Mouse (Mus musculus) neural tube, embryonic 15.5 days (tissue): ENCODE measurements around the gene H1fx. TPM values are rescaled to one million over a fixed set of nuclear protein-coding genes. Genes with fewer than 3 reads are reported as not detected.

Source experiments
- ATAC-seq: fragments of 200-750 bp; cut with Nextera tagmentation; 2 replicates; pipeline ENCODE4 v1.8.0; 2017; ENCODE audit warnings: mild to moderate bottlenecking, moderate TSS enrichment, moderate library complexity; ENCODE audit not compliant: low FRiP score
- H3K27ac ChIP-seq: fragments of 300-500 bp; sonication (generic); replicated peaks from 2 replicates; pipeline ENCODE4 v1.5.1; 2015; ENCODE audit warnings: mild to moderate bottlenecking, inconsistent platforms
- H3K27me3 ChIP-seq: fragments of 300-500 bp; sonication (generic); replicated peaks from 2 replicates; pipeline ENCODE4 v1.6.1; 2015; ENCODE audit warnings: inconsistent platforms
- H3K36me3 ChIP-seq: fragments of 300-500 bp; sonication (generic); 2 replicates; pipeline ENCODE4 v1.6.1; 2015; ENCODE audit warnings: inconsistent platforms
- H3K4me1 ChIP-seq: fragments of 300-500 bp; sonication (generic); 2 replicates; pipeline ENCODE4 v1.6.1; 2015; ENCODE audit warnings: inconsistent platforms
- H3K4me2 ChIP-seq: fragments of 300-500 bp; sonication (generic); 2 replicates; pipeline ENCODE4 v1.6.1; 2015; ENCODE audit warnings: inconsistent platforms, mild to moderate bottlenecking, moderate library complexity
- H3K4me3 ChIP-seq: fragments of 300-500 bp; sonication (generic); replicated peaks from 2 replicates; pipeline ENCODE4 v1.5.1; 2015; ENCODE audit warnings: mild to moderate bottlenecking, inconsistent platforms
- H3K9ac ChIP-seq: fragments of 300-500 bp; sonication (generic); replicated peaks from 2 replicates; pipeline ENCODE4 v1.6.1; 2015; ENCODE audit warnings: mild to moderate bottlenecking, inconsistent platforms
- H3K9me3 ChIP-seq: fragments of 300-500 bp; sonication (generic); replicated peaks from 2 replicates; pipeline ENCODE4 v1.6.1; 2016; ENCODE audit warnings: inconsistent platforms
- WGBS: fragments of 180-500 bp; shearing (Covaris S2); methylation state at CpG from one replicate; pipeline ENCODE4 v1.1.7; 2015; ENCODE audit warnings: mixed read lengths; 5-methylcytosine and 5-hydroxymethylcytosine counted together
- polyA plus RNA-seq: library from polyadenylated mRNA; unstranded; fragments of >200 nt; fragmentation: Nextera tagmentation; extraction: Ambion mirVana; gene quantifications from 2 replicates; pipeline ENCODE4 v1.2.1, GENCODE M21; 2015

H1fx gene
- polyA plus RNA-seq, 1 experiment from 2014 or later = 37.1 TPM

DNA sequence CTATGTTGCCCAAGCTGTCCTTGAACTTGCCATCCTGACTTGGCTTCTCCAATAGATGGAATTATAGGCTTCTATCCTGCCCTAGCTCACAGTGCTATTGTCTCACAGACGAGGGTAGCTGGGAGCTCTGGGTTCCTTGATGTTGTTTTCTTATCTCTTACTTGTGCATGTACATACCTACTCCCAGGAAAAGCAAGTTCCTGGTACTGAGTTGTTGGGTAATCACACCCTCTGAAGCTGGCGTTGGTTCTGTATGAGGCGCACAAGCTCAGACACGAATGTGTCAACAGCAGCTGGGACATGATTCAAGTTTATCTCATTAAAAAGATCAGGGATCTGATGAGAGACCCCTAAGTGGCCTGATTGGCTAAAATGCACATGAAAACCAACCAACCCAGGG lies 22.0 kb upstream of the H1fx start:
- no peak for ATAC-seq
- H3K9ac ChIP-seq = no peak overlapping the region
- H3K36me3 ChIP-seq = peaks cover 74% of the 10 kb centered on the region
- no peaks in the 10 kb centered on the region for H3K9me3 ChIP-seq
- H3K27me3 ChIP-seq = no peaks in the 10 kb centered on the region
- no peaks in the 10 kb centered on the region for H3K4me1 ChIP-seq
- no peak overlapping the region for H3K4me3 ChIP-seq
- no peak overlapping the region for H3K4me2 ChIP-seq
- WGBS = 90% methylated on average over 4 of the region's 4 CpGs
- H3K27ac ChIP-seq = no peak overlapping the region

DNA sequence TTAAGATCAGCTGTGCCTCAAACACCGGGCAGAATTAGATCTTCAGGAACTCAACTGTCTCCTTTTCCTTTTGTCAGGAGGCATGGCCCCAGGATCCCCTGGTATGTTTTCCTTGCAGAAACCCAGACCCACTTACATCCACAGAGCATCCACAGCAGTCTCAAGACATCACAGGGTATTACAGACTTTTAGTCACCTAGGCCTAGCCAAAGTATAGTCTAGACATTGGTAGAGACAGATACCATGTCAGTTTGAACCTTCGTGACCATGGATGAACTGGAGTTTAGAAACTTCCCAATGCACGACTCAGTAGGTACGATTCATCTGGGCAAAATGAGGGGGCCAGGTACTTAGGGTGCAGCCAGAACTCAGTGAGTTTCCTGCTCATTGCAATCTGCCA lies 16.9 kb upstream of the H1fx start:
- ATAC-seq = no peak

DNA sequence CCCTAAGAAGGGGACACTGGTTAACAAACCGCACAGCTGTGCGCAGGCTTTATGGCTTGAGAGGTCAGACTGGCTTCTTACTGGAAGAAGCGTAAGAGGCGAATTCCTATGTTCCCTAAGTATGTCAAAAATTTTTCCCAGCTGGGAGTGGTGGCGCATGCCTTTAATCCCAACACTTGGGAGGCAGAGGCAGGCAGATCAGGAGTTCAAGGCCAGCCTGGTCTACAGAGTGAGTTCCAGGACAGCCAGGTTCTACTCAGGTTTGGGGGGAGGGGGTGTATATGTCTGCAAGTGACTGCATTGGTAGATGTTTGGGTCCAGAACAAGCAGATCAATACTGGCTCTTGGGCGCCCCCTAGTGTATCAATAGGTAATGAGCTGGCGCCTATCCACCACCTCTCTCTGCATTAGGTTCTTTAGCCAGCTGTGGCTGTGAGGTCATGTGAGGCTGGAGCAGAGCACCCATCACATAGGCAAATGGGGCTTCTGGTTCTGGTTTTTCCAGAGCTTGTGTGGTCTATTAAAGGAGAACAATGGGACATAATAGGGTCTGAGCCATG lies 16.3 kb upstream of the H1fx start:
- H3K9me3 ChIP-seq = no peaks in the 10 kb centered on the region
- H3K4me3 ChIP-seq = no peak overlapping the region
- H3K36me3 ChIP-seq = peaks cover 37% of the 10 kb centered on the region
- ATAC-seq = peak; percentile 61
- H3K4me2 ChIP-seq = no peak overlapping the region
- H3K27me3 ChIP-seq = no peaks in the 10 kb centered on the region
- H3K4me1 ChIP-seq = peaks cover 21% of the 10 kb centered on the region
- 0 out of 2 replicates have a peak overlapping the region, but pooled peaks have one; percentile 28 for H3K27ac ChIP-seq
- WGBS = 59% methylated on average over 7 of the region's 7 CpGs
- H3K9ac ChIP-seq = no peak overlapping the region

More for the DNA sequence above, 16.9 kb upstream of the H1fx start:
- Histone ChIP-seq H3K9ac (no peak overlapping the region), H3K27ac (no peak overlapping the region), H3K4me3 (no peak overlapping the region), H3K4me2 (no peak overlapping the region), H3K27me3 (no peaks in the 10 kb centered on the region), H3K4me1 (peaks cover 16% of the 10 kb centered on the region), H3K36me3 (peaks cover 43% of the 10 kb centered on the region), H3K9me3 (no peaks in the 10 kb centered on the region)
- WGBS = 91% methylated on average over 4 of the region's 4 CpGs

DNA sequence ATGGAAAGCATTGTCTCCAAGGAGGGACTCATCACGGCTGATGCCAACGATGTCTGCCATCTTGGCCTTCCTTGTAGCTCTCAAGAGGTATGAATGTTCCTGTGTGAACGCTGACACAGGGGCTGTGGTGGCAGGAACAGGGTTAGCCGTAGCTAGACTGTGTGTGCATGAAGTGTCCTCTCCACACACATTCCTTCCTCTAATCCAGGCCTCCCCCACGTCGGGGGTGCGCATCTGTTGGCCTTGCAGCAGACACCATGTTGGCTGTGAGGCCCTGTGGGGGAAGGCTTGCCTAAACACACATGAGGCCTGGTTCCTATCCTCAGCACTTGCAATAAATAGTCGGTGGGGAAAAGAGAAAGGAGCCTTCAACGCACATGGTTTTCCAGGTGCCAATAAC lies 15.2 kb upstream of the H1fx start:
- 90% methylated on average over 9 of the region's 9 CpGs for WGBS
- Histone ChIP-seq H3K36me3 (peaks cover 25% of the 10 kb centered on the region), H3K4me1 (peaks cover 27% of the 10 kb centered on the region), H3K27ac (no peak overlapping the region), H3K9ac (no peak overlapping the region), H3K9me3 (no peaks in the 10 kb centered on the region), H3K27me3 (no peaks in the 10 kb centered on the region), H3K4me3 (no peak overlapping the region), H3K4me2 (no peak overlapping the region)
- no peak for ATAC-seq

DNA sequence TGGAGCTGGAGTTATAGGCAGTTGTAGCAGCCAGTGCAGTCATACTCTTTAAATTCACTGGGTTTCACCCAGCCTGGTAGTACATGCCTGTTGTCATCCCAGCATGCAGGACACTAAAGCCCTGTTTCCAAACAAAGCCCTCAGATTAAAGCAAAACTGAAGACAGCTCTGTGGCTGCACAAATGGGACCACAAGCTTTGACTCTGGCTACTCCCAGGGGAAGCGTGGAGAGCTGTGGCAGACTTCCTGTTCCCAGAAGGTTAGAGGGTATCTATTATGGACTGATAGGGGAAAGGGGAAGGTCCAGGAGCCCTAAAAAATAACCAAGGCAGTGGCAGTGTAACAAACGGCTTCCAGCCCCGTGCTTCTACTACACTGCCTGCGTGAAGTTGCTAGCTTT lies 14.1 kb upstream of the H1fx start:
- Histone ChIP-seq H3K4me3 (no peak overlapping the region), H3K27me3 (no peaks in the 10 kb centered on the region), H3K4me1 (peaks cover 28% of the 10 kb centered on the region), H3K36me3 (peaks cover 15% of the 10 kb centered on the region), H3K27ac (0 out of 2 replicates have a peak overlapping the region, but pooled peaks have one; percentile 9), H3K9me3 (no peaks in the 10 kb centered on the region), H3K4me2 (no peak overlapping the region), H3K9ac (no peak overlapping the region)
- ATAC-seq = no peak
- 88% methylated on average over 4 of the region's 4 CpGs for WGBS

DNA sequence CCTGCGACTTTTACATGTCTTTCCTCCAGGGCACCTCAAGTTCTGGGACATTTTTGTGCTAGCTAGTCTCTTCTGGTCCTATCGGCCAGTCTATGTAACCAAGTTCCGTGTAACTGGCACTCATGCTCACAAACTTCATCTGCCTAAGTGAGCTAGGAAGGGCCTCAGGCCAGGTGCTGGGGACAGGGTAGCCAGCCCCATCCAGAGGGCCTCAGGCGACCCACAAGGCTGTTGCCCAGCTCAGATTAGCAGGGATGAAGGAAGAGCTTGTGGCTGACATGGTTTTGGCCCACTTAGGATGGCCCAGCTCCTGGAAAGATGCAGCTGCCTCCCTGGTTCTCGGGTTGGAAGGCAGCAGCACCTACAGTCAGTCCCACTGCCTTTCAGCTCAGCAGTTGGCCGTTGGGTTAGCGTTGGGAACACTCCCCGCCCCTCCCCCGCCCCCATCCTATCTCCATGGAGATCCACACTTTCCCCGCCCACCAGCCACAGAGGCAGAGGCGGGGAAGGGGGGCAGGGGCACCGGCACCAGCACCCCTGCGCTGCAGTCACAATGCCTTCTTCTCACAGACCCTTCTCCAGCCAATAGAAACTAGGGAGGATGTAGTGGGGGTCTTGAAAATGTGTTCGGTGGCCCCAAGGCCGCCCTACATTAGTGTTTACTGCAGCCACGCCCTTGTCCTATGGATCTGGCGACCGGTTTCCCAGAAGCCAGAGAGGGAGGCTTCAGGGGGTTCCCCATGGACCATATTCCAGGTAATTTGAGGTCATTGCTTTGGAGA lies 12.5 kb upstream of the H1fx start:
- WGBS = 8% methylated on average over 18 of the region's 18 CpGs
- ATAC-seq = peak; percentile 75
- no peaks in the 10 kb centered on the region for H3K9me3 ChIP-seq

DNA sequence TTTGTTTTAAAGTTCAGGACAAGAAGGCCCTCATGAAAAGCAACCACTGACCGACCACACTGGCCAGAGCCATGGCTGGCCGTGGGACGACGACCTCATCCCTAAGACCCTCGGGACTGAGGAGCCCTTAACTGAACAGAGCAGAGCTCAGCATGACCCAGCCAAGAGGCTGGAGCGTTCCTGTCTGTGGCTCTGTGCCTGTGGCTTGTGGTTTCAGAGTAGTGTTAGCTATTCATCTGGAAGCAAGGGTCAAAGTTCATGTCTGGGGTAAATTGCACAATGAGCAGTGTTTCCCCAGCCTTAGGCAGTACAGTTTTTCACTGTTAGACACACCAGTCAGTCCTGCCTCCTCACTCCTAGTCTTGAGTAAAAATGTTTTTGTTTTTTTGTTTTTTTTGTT lies 11.3 kb upstream of the H1fx start:
- no peaks in the 10 kb centered on the region for H3K9me3 ChIP-seq
- WGBS = 7% methylated on average over 6 of the region's 6 CpGs
- no peak overlapping the region for H3K9ac ChIP-seq
- no peaks in the 10 kb centered on the region for H3K27me3 ChIP-seq
- ATAC-seq = no peak
- no peak overlapping the region for H3K4me3 ChIP-seq
- H3K27ac ChIP-seq = no peak overlapping the region
- peaks cover 12% of the 10 kb centered on the region; the same call in 1 of the 2 replicates for H3K36me3 ChIP-seq
- H3K4me2 ChIP-seq = no peak overlapping the region
- H3K4me1 ChIP-seq = peaks cover 27% of the 10 kb centered on the region

More for the DNA sequence above, 12.5 kb upstream of the H1fx start:
- peak overlapping the region; percentile 77 for H3K27ac ChIP-seq
- H3K4me1 ChIP-seq = peaks cover 28% of the 10 kb centered on the region
- H3K36me3 ChIP-seq = peaks cover 9% of the 10 kb centered on the region; the same call in 1 of the 2 replicates
- peak overlapping the region; percentile 61 for H3K4me2 ChIP-seq
- peak overlapping the region; percentile 30 for H3K4me3 ChIP-seq
- H3K27me3 ChIP-seq = no peaks in the 10 kb centered on the region
- H3K9ac ChIP-seq = peak overlapping the region; percentile 40

DNA sequence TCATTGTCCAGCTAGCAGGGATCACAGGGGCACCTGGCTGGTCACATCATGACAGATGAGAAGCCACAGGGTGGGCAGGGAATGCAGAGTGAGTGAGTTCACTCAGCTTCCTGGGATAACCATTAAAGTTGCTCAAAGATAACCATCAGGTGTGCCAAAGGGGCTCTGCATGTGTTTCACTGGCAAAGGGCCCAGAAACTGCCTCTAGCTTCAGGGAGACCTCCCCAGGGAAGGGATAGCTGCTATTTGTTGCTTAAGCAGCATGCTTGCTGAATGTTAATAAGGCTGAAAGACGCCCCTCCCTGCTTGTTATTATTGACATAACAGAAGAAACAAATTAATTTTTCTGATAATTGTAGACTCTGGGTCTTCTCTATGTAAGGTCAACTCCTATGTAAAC lies 10.4 kb upstream of the H1fx start:
- H3K4me3 ChIP-seq = no peak overlapping the region
- no peaks in the 10 kb centered on the region for H3K9me3 ChIP-seq
- H3K27ac ChIP-seq = no peak overlapping the region
- H3K4me2 ChIP-seq = no peak overlapping the region
- no peak overlapping the region for H3K9ac ChIP-seq
- H3K27me3 ChIP-seq = no peaks in the 10 kb centered on the region
- H3K36me3 ChIP-seq = peaks cover 12% of the 10 kb centered on the region; the same call in 1 of the 2 replicates
- 35% methylated on average over 1 of the region's 1 CpGs for WGBS
- peaks cover 25% of the 10 kb centered on the region for H3K4me1 ChIP-seq
- no peak for ATAC-seq

DNA sequence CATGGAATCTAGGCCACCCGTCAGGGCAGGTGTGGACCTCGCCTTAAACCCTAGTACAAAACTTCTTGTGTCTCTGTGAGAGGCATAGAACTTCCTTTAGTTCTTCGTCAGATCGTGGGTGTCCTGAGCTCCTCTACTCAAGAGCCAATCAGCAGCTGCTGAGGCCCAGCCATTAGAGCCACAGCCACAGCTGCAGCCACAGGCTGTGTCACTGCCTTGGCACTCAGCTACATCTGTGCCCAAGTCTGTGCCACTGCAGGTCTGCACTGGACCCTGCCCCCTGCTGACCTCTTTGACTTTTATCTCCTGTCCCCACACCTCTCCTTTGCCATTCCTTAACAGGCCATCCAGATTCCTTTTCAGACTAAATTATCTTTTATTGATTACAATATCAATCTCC lies 9.8 kb upstream of the H1fx start:
- Histone ChIP-seq H3K9me3 (no peaks in the 10 kb centered on the region), H3K4me1 (peaks cover 25% of the 10 kb centered on the region), H3K27ac (no peak overlapping the region), H3K9ac (no peak overlapping the region), H3K4me3 (no peak overlapping the region), H3K4me2 (no peak overlapping the region), H3K36me3 (peaks cover 12% of the 10 kb centered on the region; the same call in 1 of the 2 replicates), H3K27me3 (no peaks in the 10 kb centered on the region)
- WGBS = 66% methylated on average over 4 of the region's 4 CpGs
- no peak for ATAC-seq

DNA sequence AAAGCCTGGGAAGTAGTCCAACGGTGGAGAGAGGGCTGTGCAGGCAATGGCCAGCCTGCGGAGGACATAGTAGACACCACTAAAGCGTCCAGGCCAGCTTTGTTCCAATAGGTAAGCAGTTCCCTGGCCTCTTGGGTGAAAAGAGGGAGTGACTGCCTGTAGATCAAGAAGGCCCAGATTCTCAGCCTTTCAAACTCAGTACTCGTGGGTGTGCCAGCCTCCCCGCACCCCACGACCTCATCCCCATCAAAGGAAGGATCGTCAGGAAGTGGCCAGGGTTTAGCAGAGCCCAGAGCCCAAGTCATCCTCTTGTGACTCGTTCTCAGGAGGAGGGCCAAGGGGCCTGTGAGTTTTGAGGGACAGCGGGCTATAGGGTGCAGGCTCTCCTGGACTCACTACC lies 1.1 kb upstream of the H1fx start:
- peak overlapping the region; percentile 93 for H3K27ac ChIP-seq
- no peaks in the 10 kb centered on the region for H3K27me3 ChIP-seq
- no peaks in the 10 kb centered on the region for H3K9me3 ChIP-seq
- peaks cover 21% of the 10 kb centered on the region for H3K4me1 ChIP-seq
- H3K9ac ChIP-seq = peak overlapping the region; percentile 94
- H3K4me3 ChIP-seq = peak overlapping the region; percentile 95
- ATAC-seq = no peak
- peaks cover 13% of the 10 kb centered on the region for H3K36me3 ChIP-seq
- peak overlapping the region; percentile 78 for H3K4me2 ChIP-seq
- 72% methylated on average over 9 of the region's 9 CpGs for WGBS

DNA sequence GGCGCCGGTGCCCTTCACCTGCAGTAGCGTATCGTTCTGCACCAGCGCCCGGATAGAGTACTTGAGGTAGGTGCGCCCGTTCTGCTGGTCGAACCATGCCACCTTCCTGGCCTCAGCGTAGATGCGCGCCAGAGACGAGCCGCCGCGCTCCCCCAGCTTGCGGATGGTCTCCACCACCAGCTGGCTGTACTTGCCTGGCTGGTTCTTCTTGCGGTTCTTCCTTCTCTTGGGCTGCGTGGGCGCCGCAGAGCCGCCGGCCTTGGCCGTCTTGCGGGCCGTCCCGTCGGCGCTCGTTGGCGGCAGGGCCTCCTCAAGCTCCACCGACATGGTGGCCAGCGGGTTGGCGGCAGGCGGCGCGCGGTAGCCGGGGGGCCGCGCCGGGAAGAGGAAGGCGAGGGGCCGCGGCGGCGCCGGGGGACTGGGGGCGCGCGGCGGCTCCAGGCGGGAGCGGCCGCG lies 379 bp downstream of the H1fx start:
- Histone ChIP-seq H3K27ac (peak overlapping the region; percentile 93), H3K4me3 (peak overlapping the region; percentile 95), H3K9me3 (no peaks in the 10 kb centered on the region), H3K36me3 (peaks cover 11% of the 10 kb centered on the region), H3K27me3 (no peaks in the 10 kb centered on the region), H3K4me2 (peak overlapping the region; percentile 78), H3K9ac (peak overlapping the region; percentile 94), H3K4me1 (peaks cover 21% of the 10 kb centered on the region)
- under 1% methylated on average over 42 of the region's 56 CpGs for WGBS
- ATAC-seq = peak; percentile 61
